Mouse (Mus musculus) midbrain, embryonic 16.5 days (tissue): ENCODE data around the gene Pced1b. TPM values are rescaled to one million over a fixed set of nuclear protein-coding genes. Genes with fewer than 3 reads are reported as not detected.
"Not testable (repeated sequence)": the region's sequence is repeated elsewhere in the genome, so short reads cannot be mapped to it uniquely, and the experiment has no call there.

ENCODE experiments used
- ATAC-seq: fragments of 200-750 bp; cut with Nextera tagmentation; 2 replicates; pipeline ENCODE4 v1.8.0; 2017; ENCODE audit warnings: moderate TSS enrichment
- H3K27ac ChIP-seq: fragments of 300-500 bp; sonication (generic); 2 replicates; pipeline ENCODE4 v1.5.1; 2014; ENCODE audit warnings: mild to moderate bottlenecking, low read length, mixed read lengths
- H3K27me3 ChIP-seq: fragments of 300-500 bp; sonication (generic); 2 replicates; pipeline ENCODE4 v1.6.1; 2014; ENCODE audit warnings: low read depth, low read length, mixed read lengths; ENCODE audit not compliant: control insufficient read depth, insufficient read depth
- H3K36me3 ChIP-seq: fragments of 300-500 bp; sonication (generic); 2 replicates; pipeline ENCODE4 v1.6.1; 2014; ENCODE audit warnings: mild to moderate bottlenecking, low read length, moderate library complexity, mixed read lengths; ENCODE audit not compliant: control insufficient read depth, insufficient read depth
- H3K4me1 ChIP-seq: fragments of 300-500 bp; sonication (generic); 2 replicates; pipeline ENCODE4 v1.6.1; 2014; ENCODE audit warnings: mild to moderate bottlenecking, low read length, mixed read lengths; ENCODE audit not compliant: control insufficient read depth, insufficient read depth
- H3K4me2 ChIP-seq: fragments of 300-500 bp; sonication (generic); 2 replicates; pipeline ENCODE4 v1.6.1; 2014; ENCODE audit warnings: mild to moderate bottlenecking, low read length, mixed read lengths
- H3K4me3 ChIP-seq: fragments of 300-500 bp; sonication (generic); 2 replicates; pipeline ENCODE4 v1.5.1; 2014; ENCODE audit warnings: low read depth, mild to moderate bottlenecking, low read length, moderate library complexity, mixed read lengths
- H3K9ac ChIP-seq: fragments of 300-500 bp; sonication (generic); 2 replicates; pipeline ENCODE4 v1.6.1; 2014; ENCODE audit warnings: low read depth, low read length, mixed read lengths
- H3K9me3 ChIP-seq: fragments of 300-500 bp; sonication (generic); replicated peaks from 2 replicates; pipeline ENCODE4 v1.6.1; 2014; ENCODE audit warnings: mild to moderate bottlenecking, low read length, mixed read lengths; ENCODE audit not compliant: control insufficient read depth, poor library complexity, severe bottlenecking
- WGBS: fragments of 180-500 bp; shearing (Covaris S2); extraction: QIAGEN DNeasy Blood & Tissue Kit; methylation state at CpG from one replicate; pipeline ENCODE4 v1.1.7; 2014; 5-methylcytosine and 5-hydroxymethylcytosine counted together
- polyA plus RNA-seq: library from polyadenylated mRNA; unstranded; fragments of >200 nt; fragmentation: Nextera tagmentation; extraction: Ambion mirVana; gene quantifications from 2 replicates; pipeline ENCODE4 v1.2.1, GENCODE M21; 2015

The Pced1b gene
- 5.3 and 7.5 TPM in 2 replicates for polyA plus RNA-seq

DNA sequence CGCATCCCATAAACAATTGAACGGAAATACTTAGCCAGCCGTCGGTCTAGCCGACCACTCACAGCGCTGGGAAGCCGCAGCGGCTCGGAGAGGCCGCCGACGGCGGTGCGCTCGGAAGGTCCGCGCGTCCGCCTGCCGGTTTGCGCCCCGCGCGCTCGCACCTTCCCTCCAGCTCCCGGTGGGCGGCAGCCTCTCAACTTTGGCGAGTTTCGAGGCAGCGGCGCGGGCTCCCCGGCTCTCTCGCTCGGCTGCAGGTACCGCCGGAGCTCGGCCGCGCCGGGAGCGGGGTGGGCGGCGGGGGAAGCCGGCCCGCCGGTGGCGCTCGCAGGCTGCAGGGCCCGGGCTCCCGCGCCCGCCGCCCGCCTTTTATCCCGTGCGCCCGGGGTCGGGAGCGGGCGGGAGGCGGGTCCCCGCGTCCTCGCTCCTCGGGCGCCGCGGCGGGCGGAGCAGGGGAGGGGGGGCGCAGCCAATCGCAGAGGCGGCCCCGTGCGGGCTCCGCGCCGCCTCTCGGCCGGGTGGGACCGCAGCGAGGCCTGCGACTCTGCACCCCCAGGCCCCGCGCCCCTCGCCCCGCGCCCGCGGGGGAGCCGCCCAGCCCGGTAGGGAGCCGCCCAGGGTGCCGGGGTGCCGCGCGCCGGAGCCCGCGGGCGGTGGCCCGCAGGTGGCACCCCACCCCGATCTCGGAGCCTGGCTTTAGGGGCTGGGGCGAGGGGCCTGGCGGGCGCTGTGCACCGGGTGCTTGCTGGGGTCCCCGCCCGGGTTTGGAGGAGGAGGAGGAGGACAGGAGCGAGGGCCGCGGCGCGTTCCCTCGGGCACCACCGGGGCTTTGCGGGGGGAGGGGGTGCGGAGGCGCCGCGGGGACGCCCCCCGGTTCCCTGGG is at the start of gene Pced1b, which contains the start of gene Amigo2:
Pced1b (plus strand) TSS at position 197 of the 880 bp plus-strand sequence.
Amigo2 (minus strand) TSS at position 377 of the 880 bp plus-strand sequence.
- Histone ChIP-seq H3K27ac (peak within 1 kb of the TSS; percentile 87), H3K9ac (peak within 1 kb of the TSS; percentile 79), H3K4me2 (peak within 1 kb of the TSS; percentile 79), H3K4me1 (peaks cover 18% of the 10 kb centered on the region), H3K36me3 (no peaks in the 10 kb centered on the region), H3K9me3 (no peaks in the 10 kb centered on the region), H3K4me3 (peak within 1 kb of the TSS; percentile 63), H3K27me3 (0 out of 2 replicates have a peak, but pooled peaks cover 2% of the 10 kb centered on the region)
- WGBS, result 0% methylated on average over 56 of the region's 125 CpGs
- ATAC-seq, result peak; percentile 90

- H3K27me3 ChIP-seq, result no peaks in the 10 kb centered on the region
- no peak overlapping the region for H3K9ac ChIP-seq
- no peaks in the 10 kb centered on the region; the same call in 1 of the 2 replicates for H3K4me1 ChIP-seq
- H3K9me3 ChIP-seq, result no peaks in the 10 kb centered on the region
- H3K27ac ChIP-seq, result no peak overlapping the region
- no peak for ATAC-seq
- H3K4me3 ChIP-seq, result no peak overlapping the region
- no peaks in the 10 kb centered on the region for H3K36me3 ChIP-seq
- WGBS, result 87% methylated on average over 3 of the region's 3 CpGs
- H3K4me2 ChIP-seq, result no peak overlapping the region
These were observed 42.0 kb upstream of the Pced1b start for GRCm38 (mm10) chr15:97204889-97205288.

DNA sequence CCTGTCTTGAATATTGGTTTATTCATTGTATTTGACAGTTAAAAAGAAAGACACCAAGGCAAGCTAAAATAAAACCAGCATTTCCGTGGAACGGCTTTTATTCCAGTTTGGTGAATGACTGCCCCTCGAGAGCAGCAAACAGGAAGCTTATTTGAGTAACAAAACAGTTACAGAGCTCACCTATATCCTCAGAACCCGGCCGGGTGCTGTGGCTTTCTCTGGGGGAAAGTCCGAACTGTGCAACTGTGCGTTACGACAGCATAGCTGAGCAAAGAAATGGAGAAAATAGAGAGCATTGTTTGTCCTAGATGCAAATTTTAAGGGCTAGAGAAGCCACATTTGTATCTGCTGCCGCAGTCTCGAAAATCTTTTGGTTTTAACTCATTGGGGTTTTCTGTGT is 41.1 kb upstream of the Pced1b start:
- H3K4me3 ChIP-seq, result no peak overlapping the region
- no peaks in the 10 kb centered on the region for H3K27me3 ChIP-seq
- H3K27ac ChIP-seq, result no peak overlapping the region
- H3K4me1 ChIP-seq, result no peaks in the 10 kb centered on the region; the same call in 1 of the 2 replicates
- H3K4me2 ChIP-seq, result no peak overlapping the region
- no peaks in the 10 kb centered on the region for H3K36me3 ChIP-seq
- WGBS, result 84% methylated on average over 10 of the region's 10 CpGs
- no peak overlapping the region for H3K9ac ChIP-seq
- ATAC-seq, result no peak
- no peaks in the 10 kb centered on the region for H3K9me3 ChIP-seq

DNA sequence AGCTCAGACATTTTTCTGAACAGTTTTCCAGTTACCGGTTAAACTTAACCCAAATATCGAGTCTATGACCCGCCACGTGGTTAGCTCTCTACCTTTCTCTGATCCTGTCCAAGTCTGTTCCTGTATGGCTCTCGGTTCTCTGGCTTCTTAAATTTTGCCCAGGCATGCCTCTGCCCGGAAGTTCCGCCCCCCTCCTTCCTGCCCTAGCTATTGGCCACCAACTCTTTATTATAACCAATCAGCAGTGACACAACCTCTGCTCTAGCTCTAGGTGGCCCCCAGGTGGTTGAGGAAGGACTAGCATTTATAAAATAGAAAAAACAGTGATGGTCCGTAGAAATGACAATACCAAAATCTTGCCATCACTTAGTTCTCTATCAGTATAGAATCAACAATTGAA is 40.4 kb upstream of the Pced1b start:
- no peaks in the 10 kb centered on the region; the same call in 1 of the 2 replicates for H3K4me1 ChIP-seq
- H3K27me3 ChIP-seq, result no peaks in the 10 kb centered on the region
- 94% methylated on average over 8 of the region's 8 CpGs for WGBS
- ATAC-seq, result no peak
- H3K9ac ChIP-seq, result no peak overlapping the region
- H3K36me3 ChIP-seq, result no peaks in the 10 kb centered on the region
- H3K4me3 ChIP-seq, result no peak overlapping the region
- H3K9me3 ChIP-seq, result no peaks in the 10 kb centered on the region
- no peak overlapping the region for H3K27ac ChIP-seq
- no peak overlapping the region for H3K4me2 ChIP-seq

GRCm38 (mm10) chr15:97209754-97210153 is 37.2 kb upstream of the Pced1b start:
- not testable (repeated sequence) for H3K4me1 ChIP-seq, H3K4me2 ChIP-seq, H3K27ac ChIP-seq, H3K9ac ChIP-seq, H3K9me3 ChIP-seq, H3K27me3 ChIP-seq, H3K36me3 ChIP-seq, H3K4me3 ChIP-seq, ATAC-seq
- 79% methylated on average over 3 of the region's 3 CpGs for WGBS

- Histone ChIP-seq H3K27me3 (no peaks in the 10 kb centered on the region), H3K36me3 (no peaks in the 10 kb centered on the region), H3K9me3 (no peaks in the 10 kb centered on the region), H3K9ac (no peak overlapping the region), H3K27ac (no peak overlapping the region), H3K4me2 (no peak overlapping the region), H3K4me3 (no peak overlapping the region), H3K4me1 (no peaks in the 10 kb centered on the region)
- WGBS, result 85% methylated on average over 17 of the region's 17 CpGs
- no peak for ATAC-seq
These were observed 34.1 kb upstream of the Pced1b start for GRCm38 (mm10) chr15:97212501-97213477.

DNA sequence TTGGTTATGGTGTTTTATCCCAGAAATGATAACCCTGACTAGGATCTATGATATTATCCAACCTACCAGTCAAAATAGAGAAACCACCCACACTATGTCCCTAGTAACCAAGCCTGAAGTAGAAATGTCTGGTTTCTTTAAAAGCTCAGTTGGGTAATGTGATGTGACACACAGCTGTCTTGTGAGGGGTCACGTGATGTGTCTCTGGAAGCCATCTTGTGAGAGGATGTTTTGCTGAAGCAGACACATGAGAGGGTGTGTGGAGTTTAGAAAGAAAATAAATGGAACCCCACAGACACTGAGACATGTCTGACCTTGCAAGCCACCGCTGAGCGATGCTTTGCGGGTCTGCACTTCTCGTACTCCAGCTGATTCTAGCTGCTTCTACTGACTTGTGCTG is 30.1 kb upstream of the Pced1b start:
- Histone ChIP-seq H3K4me3 (no peak overlapping the region), H3K36me3 (no peaks in the 10 kb centered on the region), H3K4me2 (no peak overlapping the region), H3K9me3 (no peaks in the 10 kb centered on the region), H3K27me3 (no peaks in the 10 kb centered on the region), H3K27ac (no peak overlapping the region), H3K4me1 (no peaks in the 10 kb centered on the region; the same call in 1 of the 2 replicates), H3K9ac (no peak overlapping the region)
- ATAC-seq, result no peak
- 96% methylated on average over 5 of the region's 5 CpGs for WGBS

GRCm38 (mm10) chr15:97223431-97223830 is 23.5 kb upstream of the Pced1b start:
- no peak overlapping the region for H3K4me3 ChIP-seq
- no peak overlapping the region for H3K27ac ChIP-seq
- H3K9ac ChIP-seq, result no peak overlapping the region
- H3K4me1 ChIP-seq, result no peaks in the 10 kb centered on the region; the same call in 1 of the 2 replicates
- no peaks in the 10 kb centered on the region for H3K27me3 ChIP-seq
- 84% methylated on average over 10 of the region's 10 CpGs for whole genome bisulfite sequencing
- no peaks in the 10 kb centered on the region for H3K9me3 ChIP-seq
- no peak overlapping the region for H3K4me2 ChIP-seq
- no peaks in the 10 kb centered on the region for H3K36me3 ChIP-seq
- ATAC-seq, result no peak
